Mouse (Mus musculus) left cerebral cortex, postnatal 14 days (tissue): Measurements from ENCODE around the gene Rab3il1. TPM values are rescaled to one million over a fixed set of nuclear protein-coding genes. Genes with fewer than 3 reads are reported as not detected.
"Not testable (repeated sequence)": the region's sequence is repeated elsewhere in the genome, so short reads cannot be mapped to it uniquely, and the experiment has no call there.

Experiments
- DNase-seq, 2 experiments: peaks; one replicate each; pipeline ENCODE4 v3.0.0; 2021 to 2022; ENCODE audit warnings: low spot score in 2 of 2, mixed read lengths in 1 of 2
- intact Hi-C: fragments of 180-260 bp; cut with DNase I; formaldehyde crosslinking; loops from one replicate; pipeline ENCODE4 v1.15.1; 2025
- long read RNA-seq, 2 experiments: library from polyadenylated mRNA; stranded (forward); transcript quantifications; one replicate each; pipeline ENCODE4 v2.0.0; 2021
- total RNA-seq, 2 experiments: library from RNA; stranded (reverse); gene quantifications; 2 replicates each; pipeline ENCODE4 v1.2.3; 2021

Gene Rab3il1
- 10 to 100 TPM in 1 of 2 experiments, 1 to 10 TPM in 1; 8.9 to 10.4 TPM for total RNA-seq
- long read RNA-seq, experiment 1, full-length matches to known transcripts: 7 of 8 reads
- long read RNA-seq, experiment 1, partial matches to known transcripts: 0 of 8 reads
- long read RNA-seq, experiment 1, other reads (novel, unspliced or antisense): 1 of 8 reads
- long read RNA-seq, experiment 2, full-length matches to known transcripts: 6 of 10 reads
- long read RNA-seq, experiment 2, partial matches to known transcripts: 1 of 10 reads
- long read RNA-seq, experiment 2, other reads (novel, unspliced or antisense): 3 of 10 reads

DNA sequence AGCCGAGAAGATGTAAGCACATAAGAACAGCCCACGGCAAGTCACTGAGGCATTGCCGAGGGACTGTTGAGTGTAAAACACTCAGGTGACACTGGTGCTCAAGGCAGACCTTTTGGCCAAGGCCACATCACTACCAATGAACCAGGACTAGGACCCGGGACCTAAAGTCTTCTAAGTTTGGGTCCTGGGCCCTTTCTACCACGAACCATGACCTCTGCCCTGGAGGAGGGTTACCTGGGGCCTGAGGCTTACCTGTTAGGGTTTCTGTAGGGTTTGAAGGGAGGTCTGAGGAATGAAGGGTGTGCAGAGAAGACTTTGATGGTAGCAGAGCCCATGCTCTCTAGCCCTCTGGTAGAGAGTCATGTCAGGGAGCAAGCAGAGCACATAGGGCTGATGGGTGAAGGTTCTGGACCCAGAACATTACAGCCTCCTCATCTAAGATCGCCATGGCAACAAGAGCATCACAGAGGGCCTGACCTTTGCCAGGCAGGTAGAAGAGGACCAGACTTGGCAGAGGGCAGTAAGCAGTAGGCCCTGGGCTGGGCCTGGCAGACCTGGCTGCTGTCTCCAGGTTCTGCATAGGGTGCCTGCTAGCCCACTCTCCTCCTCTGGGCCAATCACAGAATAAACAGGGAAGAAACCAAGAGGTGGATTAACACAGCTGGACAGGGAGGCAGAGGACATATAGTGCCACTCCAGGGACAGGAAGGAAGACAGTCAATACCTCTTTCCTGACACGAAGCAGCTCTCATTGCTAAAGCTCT lies at the start of gene Rab3il1, which contains the start of gene Best1:
Gene Rab3il1, plus strand, starts transcription at position 464 of the 764 bp plus-strand sequence.
Gene Best1, minus strand, starts transcription at position 428 of the 764 bp plus-strand sequence.
- no peak for DNase-seq
- intact Hi-C loops: loop anchor here (2.0 to 5.0 kb wide), 2 partner anchors 33 to 196 kb away; no protein-coding TSS in a partner anchor

DNA sequence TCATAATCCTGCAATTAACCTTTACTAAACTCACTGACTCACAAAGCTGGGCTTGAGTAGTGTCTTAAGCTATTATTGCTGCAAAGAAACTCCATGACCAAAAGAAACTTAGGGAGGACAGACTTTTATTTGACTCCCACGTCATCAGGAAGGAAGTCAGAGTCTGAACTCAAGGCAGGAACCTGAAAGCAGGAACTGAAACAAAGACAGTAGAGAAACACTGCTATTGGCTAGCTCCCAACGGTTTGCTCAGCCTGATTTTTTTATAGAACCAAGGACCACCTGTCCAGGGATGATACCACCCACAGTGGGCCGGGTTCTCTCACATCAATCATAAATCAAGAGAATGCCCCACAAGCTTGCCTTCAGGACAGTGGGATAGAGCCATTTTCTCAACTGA lies 49.1 kb upstream of the Rab3il1 start:
- no peak for DNase-seq
- intact Hi-C loops: no loop called here

DNA sequence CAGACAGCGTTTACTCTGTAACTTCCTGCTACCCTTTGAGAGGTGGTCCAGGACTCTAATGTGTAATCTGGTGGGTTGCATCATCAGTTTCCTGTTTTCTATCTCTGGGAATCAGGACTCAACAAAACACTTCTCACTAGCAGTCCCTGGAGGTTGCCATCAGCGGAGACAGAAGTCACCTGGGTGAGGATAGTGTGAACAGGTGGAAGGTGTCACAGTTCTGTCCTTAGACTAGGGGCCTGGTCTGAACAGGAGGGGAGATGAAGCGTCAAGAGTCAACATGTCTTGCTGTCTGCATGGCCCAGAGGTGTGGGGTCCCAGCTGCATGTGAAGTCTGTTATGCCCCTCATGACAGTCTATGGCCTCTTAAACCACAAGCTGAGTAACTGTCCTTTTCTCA lies 48.6 kb upstream of the Rab3il1 start:
- no peak for DNase-seq
- intact Hi-C loops: no loop called here

DNA sequence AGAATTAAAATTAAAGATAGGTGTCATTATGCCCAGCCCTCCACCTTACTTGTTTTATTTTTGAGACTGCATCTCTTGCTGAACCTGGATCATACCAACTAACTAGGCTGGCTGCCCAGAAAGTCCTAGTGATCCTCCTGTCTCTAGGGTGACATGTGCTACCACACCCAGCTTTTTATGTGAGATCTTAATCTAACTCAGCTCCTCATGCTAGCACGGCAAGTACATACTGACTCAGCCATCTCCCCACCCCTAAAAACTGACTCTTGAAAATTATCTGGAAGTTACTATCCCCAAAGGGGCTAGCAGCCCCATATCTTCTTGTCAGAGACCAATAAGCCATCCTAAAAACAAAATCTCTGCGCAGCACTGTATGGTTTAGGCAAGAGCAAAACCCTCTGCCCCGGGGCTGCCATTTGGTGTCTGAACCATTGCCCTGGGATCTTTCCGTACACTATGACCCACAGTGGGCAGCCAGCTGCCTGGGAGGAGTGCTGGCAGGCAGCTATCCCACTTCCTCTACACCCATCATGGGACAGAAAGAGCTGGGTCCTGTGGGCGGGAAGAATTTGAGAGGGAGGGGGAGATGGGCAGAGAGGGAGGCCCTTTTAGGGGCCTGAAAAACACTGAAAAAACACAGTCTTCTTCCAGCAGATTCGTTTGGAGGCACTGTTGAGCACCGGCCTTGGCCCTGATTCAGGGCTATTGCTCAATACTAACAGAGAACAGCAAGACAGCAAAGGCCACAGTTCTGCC lies 47.2 kb upstream of the Rab3il1 start:
- DNase-seq: peak; percentile 39 to 66
- intact Hi-C loops: no loop called here

DNA sequence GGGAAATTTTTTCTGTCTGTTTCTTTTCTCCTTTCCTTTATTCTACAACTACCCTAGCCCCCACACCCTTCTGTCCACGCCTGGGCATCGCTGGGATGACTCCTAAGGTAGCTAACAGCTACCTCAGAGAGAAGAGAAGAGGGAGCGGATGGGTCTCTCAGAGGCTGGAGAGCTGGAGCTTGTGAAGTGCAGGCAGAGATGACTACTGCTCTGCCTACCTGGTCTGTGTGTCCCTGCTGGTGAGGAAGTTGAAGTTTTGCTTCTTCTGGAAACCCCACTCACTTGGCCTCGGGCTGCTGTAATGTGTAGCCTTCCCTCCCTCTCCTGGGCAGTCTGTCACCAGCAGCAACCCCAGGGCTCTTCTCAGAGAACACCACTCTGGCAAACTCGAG lies 46.7 kb upstream of the Rab3il1 start:
- intact Hi-C loops: no loop called here
- no peak for DNase-seq

DNA sequence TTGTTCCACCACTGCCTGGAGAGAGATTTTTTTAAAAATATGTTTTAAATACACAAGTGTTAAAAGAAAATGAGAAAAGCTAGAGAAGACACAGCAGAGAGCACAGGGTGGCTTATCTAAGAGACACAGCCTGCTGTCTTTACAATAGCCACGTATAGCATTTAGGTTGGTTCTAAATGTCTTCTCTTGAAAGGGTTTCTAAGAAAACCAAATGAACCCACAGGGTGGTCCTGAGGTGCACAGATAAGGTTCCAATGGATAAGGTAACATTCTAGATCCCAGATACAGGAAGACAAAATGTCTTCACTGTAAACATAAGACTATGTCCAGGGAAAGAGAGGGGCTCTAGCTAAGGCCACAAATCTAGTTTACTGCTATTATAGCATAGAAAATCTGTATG lies 46.0 kb upstream of the Rab3il1 start:
- DNase-seq: no peak
- intact Hi-C loops: no loop called here

DNA sequence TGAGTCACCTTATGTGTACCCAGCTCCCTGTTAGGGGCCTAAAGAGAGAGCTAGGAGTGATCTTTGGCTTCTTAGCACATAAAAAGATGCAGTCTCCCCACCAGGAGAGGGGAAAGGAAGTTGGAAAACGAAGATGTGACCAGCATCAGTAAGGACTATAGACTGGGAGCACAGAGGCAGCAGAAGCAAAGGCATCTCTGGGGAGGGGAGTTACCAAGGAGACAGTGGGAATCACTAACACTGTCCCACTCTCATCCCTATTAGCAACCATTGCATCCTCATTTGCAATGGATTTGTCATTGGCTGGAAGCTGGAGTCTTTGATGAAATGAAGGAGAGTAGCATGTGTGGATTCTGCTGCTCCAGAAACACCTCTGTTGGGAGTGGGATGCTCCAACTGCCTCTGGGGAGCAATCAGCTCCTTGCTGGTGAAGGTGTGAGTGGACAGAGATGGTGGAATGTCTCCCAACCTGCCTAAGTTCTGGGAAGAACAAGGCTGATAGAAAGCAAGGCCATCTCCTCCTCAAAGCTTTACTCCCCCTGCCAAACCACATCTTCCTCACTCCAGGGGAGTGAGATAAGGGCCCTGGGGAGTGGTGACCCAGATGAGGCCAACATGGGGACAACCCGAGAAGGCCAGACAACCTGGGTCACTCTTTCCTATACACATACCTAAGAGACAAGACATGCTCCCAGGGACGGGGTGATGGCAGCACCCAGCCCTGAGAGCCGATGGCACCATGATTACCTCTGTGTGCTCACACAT lies 44.7 kb upstream of the Rab3il1 start:
- DNase-seq: no peak
- intact Hi-C loops: no loop called here

DNA sequence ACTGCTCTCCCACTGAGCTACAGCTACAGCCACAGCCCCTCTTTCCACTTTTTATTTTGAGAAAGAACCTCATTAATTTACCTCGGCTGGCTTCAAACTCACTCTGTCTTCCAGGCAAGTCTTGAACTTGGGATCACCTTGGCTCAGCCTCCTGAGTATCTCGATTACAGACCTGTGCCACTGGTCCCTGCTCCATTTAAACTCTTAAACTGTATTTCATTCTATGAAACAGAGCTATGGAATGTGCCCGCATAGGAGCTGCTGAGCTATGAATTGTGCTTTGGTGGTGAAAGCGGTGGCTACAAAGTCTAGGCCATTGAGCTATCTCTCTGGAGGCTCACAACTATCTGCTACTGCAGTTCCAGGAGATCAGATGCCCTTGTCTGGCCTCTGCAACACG lies 43.5 kb upstream of the Rab3il1 start:
- DNase-seq: no peak
- intact Hi-C loops: no loop called here

DNA sequence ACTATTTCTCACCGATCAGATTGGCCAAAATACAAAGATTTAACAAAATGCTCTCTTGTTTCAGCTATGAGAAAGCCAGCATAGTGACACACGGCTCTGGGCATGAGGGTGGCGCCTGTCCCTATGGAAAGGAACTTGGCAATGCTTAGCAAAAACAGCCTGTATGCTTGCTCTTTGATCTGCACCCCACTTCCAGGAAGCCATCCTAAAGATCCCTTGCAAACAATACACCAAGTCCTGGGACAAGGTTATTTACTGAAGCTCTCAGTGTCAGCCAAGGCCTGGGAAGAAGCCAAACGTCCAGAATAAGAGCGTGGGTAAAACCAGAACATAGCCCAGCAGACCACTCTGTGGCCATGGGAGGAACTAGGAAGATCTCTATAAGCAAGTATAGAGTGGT lies 40.7 kb upstream of the Rab3il1 start:
- DNase-seq: no peak
- intact Hi-C loops: loop anchor here (5.0 kb wide), 1 partner anchor 38 kb away; no protein-coding TSS in a partner anchor

DNA sequence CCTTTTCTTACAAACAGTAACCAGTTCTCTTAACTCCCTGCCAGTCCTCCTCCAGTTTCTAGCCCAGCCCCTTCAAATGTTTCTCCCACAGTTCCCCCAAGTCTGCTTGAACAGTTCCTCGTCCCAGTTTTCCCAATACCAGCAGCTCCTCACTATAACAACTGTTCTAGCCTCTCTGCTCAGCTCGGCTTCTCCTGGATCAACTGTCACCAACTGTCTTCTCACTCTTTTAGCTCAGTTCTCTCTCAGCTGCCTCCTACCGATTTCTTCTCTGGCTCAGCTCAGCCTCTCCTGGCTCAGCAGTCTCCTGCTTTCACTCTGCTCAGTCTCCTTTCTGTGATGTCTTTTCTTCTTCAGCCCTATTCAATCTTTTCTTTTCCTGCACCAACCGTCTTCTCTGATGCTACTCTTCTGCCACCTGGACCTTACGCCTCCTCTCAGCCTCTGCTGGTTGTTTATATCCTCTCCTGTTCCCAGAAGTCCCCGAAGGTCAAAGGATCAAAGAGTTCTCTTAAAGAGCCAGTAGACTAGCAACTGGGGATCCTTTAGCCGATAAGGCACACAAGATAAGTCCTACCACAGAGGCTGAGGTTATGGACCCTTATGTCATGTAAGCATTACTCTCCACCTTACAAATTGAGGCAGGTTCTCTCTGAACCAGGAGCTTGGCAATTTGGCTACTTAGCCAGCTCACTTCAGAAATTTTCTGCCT lies 37.1 kb upstream of the Rab3il1 start:
- DNase-seq: peak in 1 of 2 experiments; percentile 40
- intact Hi-C loops: loop anchor here (5.0 kb wide), 1 partner anchor 42 kb away; no protein-coding TSS in a partner anchor

DNA sequence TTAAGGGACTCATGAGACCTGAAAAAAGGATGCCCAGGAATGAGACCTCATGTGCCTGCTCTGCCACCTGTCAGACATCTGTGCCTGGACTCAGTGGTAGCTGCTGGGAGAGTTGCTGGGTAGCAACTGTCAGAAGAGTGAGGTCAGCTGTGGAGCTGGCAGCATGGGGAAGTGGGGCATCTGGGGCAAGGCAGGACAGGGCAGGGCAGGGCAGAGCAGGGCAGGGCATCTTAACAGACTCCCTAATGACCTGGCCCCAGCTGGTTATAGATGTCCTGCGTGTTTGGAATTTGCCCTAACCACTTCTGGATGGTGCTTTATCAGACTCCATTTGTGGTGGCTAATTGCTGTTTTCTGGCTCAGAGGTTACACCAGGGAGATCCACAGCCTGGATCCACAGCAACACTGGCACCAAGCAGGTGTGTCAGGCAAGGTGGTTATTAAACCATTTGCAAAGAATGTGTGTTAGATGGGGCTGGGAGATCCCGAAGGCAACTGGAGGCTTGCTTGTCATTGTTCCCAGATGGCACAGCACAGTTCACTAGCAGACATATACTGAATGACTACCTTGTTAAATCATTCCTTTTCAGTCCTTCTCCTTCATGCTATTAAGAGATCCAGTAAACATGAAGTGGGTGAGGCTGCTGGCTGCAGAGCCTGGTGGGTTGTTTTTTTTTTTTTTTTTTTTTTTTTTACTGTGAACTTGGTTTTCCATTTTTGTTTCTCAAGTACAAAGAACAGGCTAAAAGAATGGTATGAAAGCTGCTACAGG lies 35.2 kb upstream of the Rab3il1 start:
- intact Hi-C loops: no loop called here
- DNase-seq: peak in 1 of 2 experiments; percentile 38

DNA sequence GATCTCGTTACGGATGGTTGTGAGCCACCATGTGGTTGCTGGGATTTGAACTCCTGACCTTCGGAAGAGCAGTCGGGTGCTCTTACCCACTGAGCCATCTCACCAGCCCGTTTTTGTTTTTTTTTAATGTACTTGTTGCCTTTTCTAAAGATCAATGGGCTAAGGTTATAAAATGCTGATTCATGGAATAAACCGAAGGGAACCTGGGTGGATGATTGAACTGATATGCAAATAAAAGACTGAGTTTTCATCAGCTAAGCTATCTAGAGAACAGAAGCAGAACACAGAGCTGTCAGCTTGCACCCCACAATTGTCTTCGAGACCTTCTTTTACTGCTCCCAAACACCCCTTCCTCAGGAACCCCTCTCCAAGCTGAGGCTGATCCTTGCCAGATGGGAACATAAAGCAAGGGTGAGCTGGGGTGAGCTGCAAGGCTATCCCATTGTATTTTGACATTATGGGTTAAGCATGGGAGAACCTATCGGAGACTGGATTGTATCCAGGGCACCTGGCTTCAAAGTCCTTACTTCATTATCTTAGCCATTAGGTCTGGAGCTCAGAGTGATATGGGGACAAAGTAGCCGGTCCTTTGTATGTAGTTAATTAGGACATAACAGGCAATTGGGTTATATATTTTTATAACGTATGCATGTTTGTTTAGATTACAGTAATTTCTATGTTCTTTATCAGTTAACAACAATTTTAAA lies 33.2 kb upstream of the Rab3il1 start:
- no peak for DNase-seq
- intact Hi-C loops: no loop called here

DNA sequence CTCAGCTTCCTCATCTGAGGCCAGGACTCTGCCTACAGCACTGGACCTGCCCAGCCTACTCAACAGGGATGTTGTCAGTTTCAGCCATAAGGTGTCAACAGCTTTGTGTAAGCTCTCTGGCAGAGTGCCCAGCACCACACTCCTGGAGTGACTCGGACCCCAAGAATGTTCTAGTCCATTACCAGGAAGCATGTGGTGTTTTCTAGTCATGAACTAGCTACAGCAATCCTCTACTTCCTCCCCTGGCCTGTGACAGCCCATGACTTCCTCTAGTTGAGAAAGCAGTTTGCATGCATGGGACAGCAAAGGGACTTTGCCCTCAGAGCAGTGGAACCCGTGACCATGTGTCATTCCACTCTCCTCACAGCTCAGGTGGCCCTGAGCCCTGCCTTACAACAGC lies 26.6 kb upstream of the Rab3il1 start:
- peak in 1 of 2 experiments; percentile 42 for DNase-seq
- intact Hi-C loops: not testable (repeated sequence)

DNA sequence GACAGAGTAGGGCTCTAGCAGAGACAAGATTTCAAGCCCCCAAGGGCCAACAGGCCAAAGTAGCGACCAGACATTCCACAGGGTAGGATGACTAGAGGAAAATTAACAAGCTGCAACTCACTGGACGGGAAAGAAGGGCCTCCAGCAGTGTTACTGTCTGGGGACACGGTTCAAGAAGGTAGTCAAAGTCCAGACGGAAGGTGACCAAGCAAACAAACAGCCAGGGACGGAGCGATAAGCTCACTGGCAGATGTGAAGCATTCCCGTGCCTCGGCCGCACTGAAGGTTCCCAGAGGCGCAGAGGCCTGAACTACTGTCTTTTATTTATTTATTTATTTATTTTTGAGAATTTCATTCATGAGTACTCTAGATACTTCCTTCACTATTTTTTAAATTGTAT lies 24.4 kb upstream of the Rab3il1 start:
- no peak for DNase-seq
- intact Hi-C loops: no loop called here

DNA sequence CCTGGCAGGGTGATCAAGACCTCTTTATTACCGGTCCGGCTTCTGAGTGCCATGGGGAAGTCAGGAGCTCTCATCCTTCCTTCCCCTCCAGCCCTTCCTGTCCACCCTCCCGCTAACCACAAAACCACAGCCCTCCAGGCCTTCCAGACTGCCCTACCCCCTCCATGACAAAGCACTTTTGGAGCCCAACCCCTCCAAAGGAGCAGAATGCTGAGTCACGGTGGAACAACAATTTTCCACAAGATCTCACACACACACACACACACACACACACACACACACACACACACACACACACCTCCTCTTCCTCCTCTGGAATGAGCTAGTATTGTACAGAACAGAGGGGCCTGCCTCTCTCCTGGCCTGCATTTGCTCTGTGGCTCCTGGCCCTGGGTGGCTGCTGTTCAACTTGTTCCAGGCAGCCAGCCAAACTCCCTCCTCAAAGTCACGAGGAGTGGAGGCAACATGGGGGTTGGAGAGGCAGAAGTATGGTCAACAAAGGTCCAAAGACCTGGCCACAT lies 23.0 kb upstream of the Rab3il1 start:
- intact Hi-C loops: no loop called here
- peak; percentile 64 to 79 for DNase-seq

DNA sequence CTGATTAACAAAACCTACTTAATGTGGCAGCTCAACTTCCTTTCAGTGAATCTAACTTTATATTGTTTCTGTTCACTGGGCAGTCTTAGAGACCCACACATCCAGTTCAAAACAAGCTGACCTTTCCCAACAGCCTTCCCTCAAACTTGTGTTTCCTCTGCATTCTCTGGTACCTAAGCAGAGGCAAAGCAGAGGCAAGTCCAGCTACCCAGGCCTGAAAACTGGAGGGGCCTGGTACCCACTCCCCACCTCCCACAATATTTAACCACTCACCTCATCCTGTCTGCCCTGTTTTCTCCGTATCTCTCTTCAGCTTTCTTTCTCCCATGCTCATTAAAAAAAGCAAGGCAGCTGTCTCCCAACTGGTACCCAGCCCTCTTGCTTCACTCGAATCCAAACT lies 22.3 kb upstream of the Rab3il1 start:
- intact Hi-C loops: no loop called here

DNA sequence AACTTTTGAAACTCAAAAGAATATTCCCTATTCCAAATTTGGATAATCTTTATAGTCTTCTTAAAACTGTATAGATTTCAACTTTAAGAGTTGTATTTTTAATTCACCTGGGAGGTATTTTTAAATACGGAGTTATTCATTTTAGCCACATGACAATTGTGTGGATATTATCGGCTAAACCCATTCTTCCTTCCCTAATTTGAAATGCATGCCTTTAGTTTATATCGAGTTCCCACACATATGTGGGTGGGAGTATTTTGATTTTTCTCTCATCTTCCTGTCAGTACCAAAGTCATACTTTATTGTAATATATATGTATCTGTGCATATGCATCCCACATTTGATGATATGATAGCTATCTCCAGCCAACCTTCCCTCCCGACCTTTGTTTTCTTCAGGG lies 21.2 kb upstream of the Rab3il1 start, which contains the start of gene Fth1:
Gene Fth1, plus strand, starts transcription at position 341 of the 400 bp plus-strand sequence.
- DNase-seq: no peak
- intact Hi-C loops: no loop called here

More for the DNA sequence above, 22.3 kb upstream of the Rab3il1 start:
- DNase-seq: no peak
